Mouse (Mus musculus) cerebellum, postnatal 10 days (tissue): Measurements from ENCODE around the gene Trim46.
"Not testable (repeated sequence)": the region's sequence is repeated elsewhere in the genome, so short reads cannot be mapped to it uniquely, and the experiment has no call there.

Experiments used
- DNase-seq, 2 experiments: peaks; one replicate each; pipeline ENCODE4 v3.0.0; 2021; ENCODE audit warnings: mixed read lengths in 2 of 2

Trim46 gene

GRCm38 (mm10) chr3:89231772-89232275, 14.3 kb downstream of the Trim46 start:
- DNase-seq = peak; percentile 54 to 55

GRCm38 (mm10) chr3:89231345-89231744, 14.8 kb downstream of the Trim46 start:
- DNase-seq = no peak

- DNase-seq = no peak
Observed at GRCm38 (mm10) chr3:89230561-89230960, 15.5 kb downstream of the Trim46 start.

DNA sequence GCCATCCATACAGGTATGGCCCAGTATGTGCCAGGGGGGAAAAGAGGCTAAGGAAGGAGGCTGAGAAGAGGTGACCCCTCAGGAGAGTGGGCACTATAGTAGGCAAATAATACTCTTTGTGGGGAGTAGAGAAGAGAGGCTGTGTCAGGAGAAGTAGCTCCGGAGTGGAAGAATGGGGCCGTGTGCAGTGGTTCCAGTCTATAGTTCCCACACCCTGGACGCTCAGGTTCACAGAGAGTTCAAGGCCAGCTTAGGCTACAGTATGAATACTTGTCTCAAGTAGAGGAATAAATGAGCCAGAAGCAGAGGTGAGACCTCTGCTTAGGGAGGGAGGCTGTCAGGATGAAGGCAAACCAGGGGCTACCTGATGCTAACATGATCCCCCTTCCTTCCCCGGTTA, 16.8 kb downstream of the Trim46 start:
- no peak for DNase-seq

GRCm38 (mm10) chr3:89228836-89229235, 17.3 kb downstream of the Trim46 start, which contains the start of gene Muc1:
Gene Muc1 (plus strand): TSS chr3:89229057.
- DNase-seq = no peak

- peak; percentile 94 to 96 for DNase-seq
Observed at GRCm38 (mm10) chr3:89228180-89228549, 17.9 kb downstream of the Trim46 start.

DNA sequence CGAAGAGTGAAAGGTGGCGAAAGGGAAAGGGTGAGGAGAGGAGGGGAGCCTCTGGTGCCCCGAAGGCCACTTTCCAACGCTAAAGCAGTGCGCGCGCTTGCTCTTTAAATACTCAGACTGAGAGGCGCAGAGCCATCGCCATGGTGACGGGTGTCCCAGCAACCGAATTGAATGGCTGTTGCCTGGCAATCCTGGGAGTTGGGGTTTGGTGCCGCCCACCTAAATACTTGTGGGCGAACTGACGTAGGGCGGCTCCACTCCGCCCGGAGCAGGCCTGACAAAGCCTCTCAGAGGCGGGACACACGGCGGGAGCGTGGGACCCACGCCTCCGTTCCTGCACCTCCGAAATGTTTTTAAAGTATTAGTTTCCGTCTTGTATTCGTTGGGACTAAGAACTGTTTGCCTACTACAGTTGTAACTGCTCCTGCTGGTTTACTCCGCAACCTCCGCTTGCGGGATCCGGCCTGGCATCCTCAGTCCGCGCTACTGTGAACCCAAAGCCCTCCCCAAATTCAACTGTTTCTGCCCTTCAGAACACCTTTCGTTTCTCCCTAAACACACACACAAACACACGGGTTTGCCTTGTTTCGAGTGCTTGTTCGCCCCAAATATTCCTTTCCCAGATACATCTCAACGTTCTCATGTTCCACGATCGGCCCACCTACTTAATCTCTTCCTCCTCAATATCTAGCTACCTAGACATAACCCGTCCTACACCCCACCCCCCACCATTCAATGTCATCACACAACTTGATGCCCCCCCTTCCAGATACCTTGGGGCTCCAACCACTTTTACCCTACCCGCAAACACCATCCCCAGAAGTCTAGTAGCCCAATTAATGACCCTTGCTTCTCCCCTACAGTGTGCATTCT, 18.6 kb downstream of the Trim46 start:
- DNase-seq = peak; percentile 77 to 83

- DNase-seq = no peak
Observed at GRCm38 (mm10) chr3:89226900-89227299, 19.2 kb downstream of the Trim46 start, which contains the start of gene Mtx1. Gene Mtx1 (minus strand): TSS chr3:89227088.

GRCm38 (mm10) chr3:89226361-89226760, 19.7 kb downstream of the Trim46 start:
- DNase-seq = no peak

DNA sequence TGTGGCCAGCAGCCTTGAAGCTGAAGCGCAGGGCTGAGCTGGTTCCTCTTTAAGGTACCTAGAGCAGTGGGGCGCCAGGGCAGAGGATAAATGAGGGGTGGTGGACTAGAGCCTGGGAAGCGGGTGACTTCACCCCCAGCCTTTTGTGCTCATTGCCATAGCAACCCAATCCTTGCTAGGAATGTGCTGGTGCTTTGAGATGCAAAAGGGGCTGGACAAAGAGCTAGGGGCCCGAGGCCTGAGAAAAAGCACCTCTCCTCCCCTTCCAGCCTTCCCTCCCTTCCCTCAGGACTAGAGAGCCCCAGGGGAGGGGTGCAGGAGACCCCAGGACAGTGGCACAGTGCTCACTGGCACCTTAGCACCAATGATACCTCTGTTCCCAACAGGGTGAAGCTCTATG, 20.2 kb downstream of the Trim46 start:
- DNase-seq = no peak

- no peak for DNase-seq
Observed at GRCm38 (mm10) chr3:89225321-89225815, 20.7 kb downstream of the Trim46 start.

GRCm38 (mm10) chr3:89224796-89225195, 21.3 kb downstream of the Trim46 start:
- DNase-seq = no peak

- no peak for DNase-seq
Observed at GRCm38 (mm10) chr3:89221167-89221566, 24.9 kb downstream of the Trim46 start.

DNA sequence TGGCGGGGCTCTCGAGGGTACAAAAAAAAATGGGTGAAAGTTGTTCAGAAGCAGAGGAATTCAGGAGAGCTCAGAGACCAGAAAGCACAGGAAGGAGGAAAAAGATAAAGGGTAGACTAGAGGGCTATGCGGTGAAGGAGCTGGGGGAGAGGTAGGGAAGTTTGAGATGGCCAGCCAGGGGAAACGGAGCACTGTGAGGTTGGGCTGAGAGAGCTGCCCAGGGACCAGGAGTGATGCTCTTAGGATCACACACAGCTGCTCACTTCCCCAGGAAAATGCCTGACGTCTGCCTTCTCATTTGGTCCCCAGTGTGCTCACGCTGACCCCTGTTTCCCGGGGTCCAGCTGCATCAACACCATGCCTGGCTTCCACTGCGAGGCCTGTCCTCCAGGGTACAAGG, 26.6 kb downstream of the Trim46 start:
- no peak for DNase-seq

DNA sequence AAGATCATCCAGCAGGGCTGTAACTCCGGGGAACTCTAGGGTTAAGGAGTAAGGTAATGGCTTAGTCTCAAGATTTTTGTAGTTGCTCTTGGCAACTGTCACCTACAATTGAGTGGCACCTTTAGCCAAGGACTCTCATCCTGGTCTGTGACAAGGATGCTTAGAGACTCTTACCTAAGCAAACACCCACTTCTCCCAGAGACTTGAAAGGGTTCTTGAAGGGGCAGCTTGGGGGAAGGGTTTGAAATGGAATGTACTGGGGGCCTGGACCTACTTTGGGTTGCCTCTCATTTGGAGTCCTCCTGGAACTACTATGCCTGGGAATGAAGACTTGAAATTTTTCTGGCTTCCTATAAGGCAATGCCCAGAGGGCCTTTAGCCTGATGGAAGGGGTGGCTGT, 27.8 kb downstream of the Trim46 start:
- no peak for DNase-seq

DNA sequence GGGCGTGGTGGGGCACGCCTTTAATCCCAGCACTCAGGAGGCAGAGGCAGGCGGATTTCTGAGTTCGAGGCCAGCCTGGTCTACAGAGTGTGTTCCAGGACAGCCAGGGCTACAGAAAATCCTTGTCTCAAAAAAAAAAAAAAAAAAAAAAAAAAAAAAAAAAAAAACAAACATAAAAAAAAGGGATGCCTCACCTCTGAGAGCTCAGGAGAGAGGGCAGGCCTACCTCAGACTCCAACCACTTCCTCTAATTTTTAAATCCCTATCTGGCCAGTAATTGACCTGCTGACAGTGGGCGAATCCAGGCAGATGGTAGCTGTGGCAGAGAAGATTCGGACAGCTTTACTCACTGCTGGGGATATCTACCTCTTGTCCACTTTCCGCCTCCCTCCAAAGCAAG, 29.7 kb downstream of the Trim46 start:
- DNase-seq = not testable (repeated sequence)

GRCm38 (mm10) chr3:89215853-89216252, 30.3 kb downstream of the Trim46 start:
- DNase-seq = peak; percentile 94 to 95

DNA sequence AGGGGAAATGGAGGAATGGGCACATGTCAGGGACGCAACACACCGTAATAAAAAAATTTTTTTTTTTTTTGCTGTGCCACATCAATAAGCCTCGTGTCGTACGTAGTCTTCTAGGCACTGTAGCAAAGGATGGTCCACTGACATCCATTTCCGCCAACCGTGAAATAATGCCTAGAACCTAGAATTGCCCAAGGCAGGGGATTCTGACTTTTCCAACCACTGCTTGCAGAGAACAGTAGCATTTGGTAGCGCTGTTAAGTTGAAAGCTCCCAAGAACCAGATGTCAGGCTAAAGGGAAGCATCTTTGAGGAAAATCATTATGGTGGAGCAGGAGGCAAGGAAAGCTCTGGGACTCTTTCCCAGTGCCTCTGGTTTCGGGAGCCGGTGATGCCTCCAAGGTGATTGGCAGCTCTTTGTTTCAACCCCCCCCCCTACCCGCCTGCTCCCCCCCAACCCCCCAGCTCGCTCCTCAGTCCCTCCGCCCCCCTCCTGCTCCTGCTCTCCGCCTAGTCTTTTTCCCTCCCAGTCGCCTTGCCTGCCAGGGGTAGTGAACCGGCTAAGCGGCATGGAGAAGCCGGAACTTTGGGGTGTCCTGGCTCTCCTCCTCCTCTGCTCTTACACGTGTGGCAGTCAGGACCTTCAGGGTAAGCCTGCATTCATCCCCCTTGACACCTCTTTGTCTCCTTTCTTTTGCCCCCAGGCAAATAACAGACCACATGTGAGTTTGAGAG, 31.3 kb downstream of the Trim46 start, which contains the start of gene Thbs3:
TSS of gene Thbs3 (plus strand) at position 500 of the 731 bp plus-strand sequence.
- DNase-seq = no peak

DNA sequence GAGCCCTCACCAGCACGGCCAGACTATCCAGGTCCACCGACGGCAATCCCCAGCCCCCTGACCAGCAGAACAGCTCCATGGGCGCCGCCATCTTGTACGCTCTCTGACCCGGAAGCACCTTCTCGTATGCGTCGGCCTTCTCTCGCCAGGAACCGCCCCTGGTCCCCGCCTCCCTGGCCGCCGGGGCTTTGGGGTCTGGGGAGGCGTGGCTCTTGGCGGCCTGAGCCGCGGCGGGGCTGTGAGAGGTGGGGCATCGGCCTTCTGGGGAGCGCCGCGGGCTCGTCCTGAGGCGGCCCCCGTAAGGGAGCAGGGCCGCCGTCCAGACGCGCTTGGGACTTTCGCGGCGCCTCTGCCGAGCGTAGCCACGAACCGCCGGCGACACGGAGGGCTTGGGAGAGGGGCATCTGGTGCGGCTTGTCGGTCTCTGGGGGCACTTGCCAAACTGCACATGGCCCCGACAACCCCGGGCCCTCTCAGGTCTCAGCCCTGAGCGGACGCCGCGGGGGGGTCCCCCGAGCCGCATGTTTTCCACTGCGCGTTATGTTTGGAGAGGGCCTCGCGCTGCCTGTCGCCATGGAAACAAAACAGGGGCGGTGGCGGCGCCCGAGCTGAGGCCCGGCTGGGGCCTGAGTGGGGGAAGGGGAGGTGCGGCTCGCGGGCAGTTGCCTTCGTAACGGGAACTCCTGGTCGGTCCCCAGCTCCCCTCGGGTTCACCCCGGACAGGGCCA, 32.1 kb downstream of the Trim46 start:
- DNase-seq = peak; percentile 96 to 97

DNA sequence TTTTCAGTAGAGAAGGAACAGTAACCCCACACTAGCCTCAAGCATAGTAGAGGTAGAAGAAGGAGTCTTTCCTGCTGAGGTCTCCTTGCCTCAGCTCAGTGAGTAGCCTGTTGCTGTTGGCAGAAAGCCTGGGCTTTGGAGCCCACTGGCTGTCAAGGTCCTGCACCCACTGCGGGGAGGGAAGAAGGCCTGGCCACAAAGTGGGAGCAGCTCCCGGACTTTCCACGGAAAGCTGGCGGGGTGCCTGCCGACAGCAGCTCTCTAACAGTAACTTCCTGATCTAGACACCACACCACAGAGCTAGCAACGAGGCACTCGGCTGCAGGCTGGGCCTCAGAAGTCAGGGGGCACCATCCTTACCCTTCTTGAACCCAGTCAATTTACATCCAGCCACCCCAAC, 35.4 kb downstream of the Trim46 start:
- peak in 1 of 2 experiments; percentile 47 for DNase-seq

- no peak for DNase-seq
Observed at GRCm38 (mm10) chr3:89210162-89210561, 35.9 kb downstream of the Trim46 start.

DNA sequence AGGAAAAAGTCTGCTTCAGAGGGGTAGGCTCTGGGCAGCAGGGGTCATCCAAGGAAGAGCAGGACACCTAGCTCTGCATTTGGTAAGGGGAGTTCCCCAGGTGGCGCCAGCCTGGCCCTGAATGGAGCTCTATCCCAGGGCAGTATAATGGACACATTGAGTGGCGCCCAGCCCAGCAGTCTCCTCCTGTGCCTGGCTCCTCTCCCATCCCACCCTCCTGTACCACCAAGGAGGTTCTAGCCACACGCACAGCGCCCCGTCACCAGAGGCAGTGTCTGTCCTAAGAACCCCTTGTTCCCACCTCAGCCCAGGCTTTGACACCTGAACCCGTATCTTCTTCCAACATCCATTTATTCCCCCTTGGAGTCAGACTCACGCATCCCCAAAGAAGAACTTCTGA, 36.4 kb downstream of the Trim46 start:
- DNase-seq = no peak

GRCm38 (mm10) chr3:89208736-89209135, 37.4 kb downstream of the Trim46 start:
- DNase-seq = no peak
